Mouse (Mus musculus): ENCODE results near the gene Dab2. TPM values are rescaled to one million over a fixed set of nuclear protein-coding genes. Genes with fewer than 3 reads are reported as not detected.

The Dab2 gene
- polyA plus RNA-seq, 1 experiment = 15.7 TPM

DNA sequence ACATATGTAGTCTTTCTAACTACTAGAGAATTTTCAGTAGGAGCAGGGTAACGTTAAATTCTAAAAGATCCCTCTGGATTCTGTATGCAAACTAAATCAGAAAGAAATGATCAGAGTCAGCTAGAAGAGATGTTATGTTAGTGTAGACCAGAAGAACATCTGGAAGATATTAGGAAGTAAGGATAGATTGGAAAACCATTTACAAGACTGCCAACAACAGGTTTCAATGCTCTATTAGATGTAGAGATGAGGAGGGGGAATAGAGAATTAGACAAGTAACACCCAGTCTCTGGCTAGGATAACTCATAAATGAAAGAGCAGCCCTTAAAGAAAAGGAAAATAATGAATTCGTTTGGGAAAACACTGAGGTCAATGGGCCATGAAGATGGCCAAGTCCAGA is 154.9 kb downstream of the Dab2 start:
- DNase-seq (ENCODE audit: extremely low spot score in 1 of 2, low spot score in 1 of 2) = no peak

- DNase-seq (ENCODE audit: extremely low spot score in 1 of 2, low spot score in 1 of 2) = no peak
Measured at GRCm38 (mm10) chr15:6461381-6461780, 161.8 kb downstream of the Dab2 start.

GRCm38 (mm10) chr15:6463361-6463923 is 163.9 kb downstream of the Dab2 start:
- no peak for DNase-seq (ENCODE audit: extremely low spot score in 1 of 2, low spot score in 1 of 2)

DNA sequence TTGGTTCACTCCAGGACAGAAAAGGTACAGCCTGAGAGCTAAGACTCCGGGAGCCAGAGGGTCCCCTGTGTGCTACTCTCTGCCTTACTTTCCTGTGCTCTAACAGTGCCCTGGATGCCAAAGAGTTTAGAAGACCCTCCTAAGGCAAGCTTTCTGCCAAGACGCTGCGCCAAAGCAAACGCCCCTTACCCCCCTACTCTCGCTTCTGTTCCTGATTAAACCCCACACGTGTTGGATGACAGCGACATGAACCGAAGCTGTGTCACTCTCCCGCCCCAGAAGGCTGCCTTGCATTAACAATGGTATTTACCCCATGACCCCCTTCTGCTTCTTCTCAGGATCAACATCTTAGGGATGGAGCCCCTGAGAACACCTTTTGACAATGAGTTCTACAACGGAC is 167.4 kb downstream of the Dab2 start:
- DNase-seq (ENCODE audit: extremely low spot score in 1 of 2, low spot score in 1 of 2) = no peak

GRCm38 (mm10) chr15:6468845-6469244 is 169.3 kb downstream of the Dab2 start:
- no peak for DNase-seq (ENCODE audit: extremely low spot score in 1 of 2, low spot score in 1 of 2)

DNA sequence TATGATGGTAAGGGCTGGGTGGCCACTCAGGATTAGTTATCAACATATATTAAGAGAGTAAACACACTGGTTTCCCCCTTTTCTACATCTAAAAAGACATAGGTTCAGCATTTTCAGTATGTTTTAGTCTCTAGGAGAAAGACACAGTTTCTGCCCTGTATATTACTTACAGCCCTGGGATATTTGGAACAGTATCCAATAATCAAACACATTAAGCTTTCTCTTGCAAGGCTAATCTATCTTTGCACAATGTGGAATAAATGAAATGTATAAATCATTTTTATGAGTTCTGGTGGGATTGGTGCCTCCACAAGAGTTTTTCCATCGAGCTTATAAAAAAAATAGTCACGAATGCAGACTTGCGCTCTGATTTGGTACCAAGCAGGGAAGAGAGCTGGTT is 169.8 kb downstream of the Dab2 start:
- DNase-seq (ENCODE audit: extremely low spot score in 1 of 2, low spot score in 1 of 2) = no peak

DNA sequence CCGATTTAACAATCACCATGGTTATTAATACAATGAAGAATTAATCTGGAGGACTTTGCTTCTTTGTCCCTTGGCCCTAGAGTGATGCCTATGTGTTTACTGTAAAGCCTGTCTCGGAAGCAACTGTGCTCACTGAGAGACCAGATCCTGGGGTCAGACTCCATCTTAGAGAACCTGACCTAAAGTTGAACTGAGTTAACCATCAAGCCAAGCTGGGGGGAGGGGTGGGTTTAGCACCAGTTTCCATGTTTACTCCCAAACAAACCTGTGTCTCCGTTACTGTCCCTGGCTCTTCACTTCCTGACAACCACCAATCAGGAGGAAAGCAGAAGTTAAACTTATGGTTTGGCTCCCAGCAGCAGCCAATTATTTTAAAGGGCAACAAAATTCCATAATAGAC is 184.0 kb downstream of the Dab2 start:
- no peak for DNase-seq (ENCODE audit: extremely low spot score in 1 of 2, low spot score in 1 of 2)

Other genes with a start within 250 kb of the Dab2 start
- not detected in 2 replicates for gene C9, start 145.5 kb downstream of the Dab2 start, polyA plus RNA-seq (2012; rRNA removed)
- 2.8 and 4.8 TPM in 2 replicates for gene Fyb, start 223.1 kb downstream of the Dab2 start, polyA plus RNA-seq (2012; rRNA removed)

All from frontal cortex, adult 2 months (tissue).